Mouse (Mus musculus): ENCODE measurements around the gene Gdf15. TPM values are rescaled to one million over a fixed set of nuclear protein-coding genes. Genes with fewer than 3 reads are reported as not detected.

Gene Gdf15
- polyA plus RNA-seq, 1 experiment from 2014 or later, result 3.1 TPM

GRCm38 (mm10) chr8:70659604-70660272 lies 27.5 kb upstream of the Gdf15 start:
- H3K36me3 ChIP-seq (ENCODE audit: control insufficient read depth, insufficient read depth), result 0 out of 2 replicates have a peak, but pooled peaks cover 2% of the 10 kb centered on the region
- H3K4me2 ChIP-seq (ENCODE audit: low read depth, low read length), result peak overlapping the region; percentile 93
- no peaks in the 10 kb centered on the region for H3K9me3 ChIP-seq (replicated peaks; ENCODE audit: control insufficient read depth, low read length)
- no peaks in the 10 kb centered on the region for H3K27me3 ChIP-seq (ENCODE audit: control insufficient read depth, insufficient read depth, low read depth, low read length)
- peak overlapping the region; percentile 89 for H3K9ac ChIP-seq (ENCODE audit: low read depth, low read length)
- WGBS (ENCODE audit: insufficient replicate concordance), result under 1% methylated on average over 44 of the region's 44 CpGs
- H3K4me1 ChIP-seq (ENCODE audit: control insufficient read depth, low read depth, low read length), result peaks cover 33% of the 10 kb centered on the region
- peak; percentile 94 for ATAC-seq (ENCODE audit: low read depth)
- peak overlapping the region; percentile 84 for H3K4me3 ChIP-seq (ENCODE audit: low read depth, low read length)
- H3K27ac ChIP-seq (ENCODE audit: low read length), result peak overlapping the region; percentile 84

GRCm38 (mm10) chr8:70658897-70659603 lies 26.8 kb upstream of the Gdf15 start:
- no peaks in the 10 kb centered on the region for H3K27me3 ChIP-seq (ENCODE audit: control insufficient read depth, insufficient read depth, low read depth, low read length)
- peak overlapping the region; percentile 89 for H3K9ac ChIP-seq (ENCODE audit: low read depth, low read length)
- no peaks in the 10 kb centered on the region for H3K9me3 ChIP-seq (replicated peaks; ENCODE audit: control insufficient read depth, low read length)
- peaks cover 33% of the 10 kb centered on the region for H3K4me1 ChIP-seq (ENCODE audit: control insufficient read depth, low read depth, low read length)
- H3K4me3 ChIP-seq (ENCODE audit: low read depth, low read length), result peak overlapping the region; percentile 84
- whole genome bisulfite sequencing (ENCODE audit: insufficient replicate concordance), result 1% methylated on average over 31 of the region's 31 CpGs
- H3K36me3 ChIP-seq (ENCODE audit: control insufficient read depth, insufficient read depth), result 0 out of 2 replicates have a peak, but pooled peaks cover 2% of the 10 kb centered on the region
- peak overlapping the region; percentile 84 for H3K27ac ChIP-seq (ENCODE audit: low read length)
- peak; percentile 66 for ATAC-seq (ENCODE audit: low read depth)
- H3K4me2 ChIP-seq (ENCODE audit: low read depth, low read length), result peak overlapping the region; percentile 93

- no peak overlapping the region for H3K4me3 ChIP-seq (ENCODE audit: low read depth, low read length)
- no peaks in the 10 kb centered on the region for H3K27me3 ChIP-seq (ENCODE audit: control insufficient read depth, insufficient read depth, low read depth, low read length)
- ATAC-seq (ENCODE audit: low read depth), result no peak
- no peak overlapping the region for H3K9ac ChIP-seq (ENCODE audit: low read depth, low read length)
- H3K36me3 ChIP-seq (ENCODE audit: control insufficient read depth, insufficient read depth), result 0 out of 2 replicates have a peak, but pooled peaks cover 2% of the 10 kb centered on the region
- H3K27ac ChIP-seq (ENCODE audit: low read length), result no peak overlapping the region
- 74% methylated on average over 2 of the region's 2 CpGs for WGBS (ENCODE audit: insufficient replicate concordance)
- H3K4me2 ChIP-seq (ENCODE audit: low read depth, low read length), result peak overlapping the region; percentile 93; the same call in 1 of the 2 replicates
- no peaks in the 10 kb centered on the region for H3K9me3 ChIP-seq (replicated peaks; ENCODE audit: control insufficient read depth, low read length)
- H3K4me1 ChIP-seq (ENCODE audit: control insufficient read depth, low read depth, low read length), result peaks cover 36% of the 10 kb centered on the region
Measured at GRCm38 (mm10) chr8:70657739-70658138, 25.5 kb upstream of the Gdf15 start.

GRCm38 (mm10) chr8:70657214-70657613 lies 25.0 kb upstream of the Gdf15 start:
- no peaks in the 10 kb centered on the region for H3K9me3 ChIP-seq (replicated peaks; ENCODE audit: control insufficient read depth, low read length)
- H3K4me2 ChIP-seq (ENCODE audit: low read depth, low read length), result no peak overlapping the region
- no peak overlapping the region for H3K4me3 ChIP-seq (ENCODE audit: low read depth, low read length)
- peaks cover 36% of the 10 kb centered on the region for H3K4me1 ChIP-seq (ENCODE audit: control insufficient read depth, low read depth, low read length)
- 91% methylated on average over 3 of the region's 3 CpGs for WGBS (ENCODE audit: insufficient replicate concordance)
- H3K27me3 ChIP-seq (ENCODE audit: control insufficient read depth, insufficient read depth, low read depth, low read length), result no peaks in the 10 kb centered on the region
- ATAC-seq (ENCODE audit: low read depth), result no peak
- H3K36me3 ChIP-seq (ENCODE audit: control insufficient read depth, insufficient read depth), result 0 out of 2 replicates have a peak, but pooled peaks cover 2% of the 10 kb centered on the region
- no peak overlapping the region for H3K27ac ChIP-seq (ENCODE audit: low read length)
- no peak overlapping the region for H3K9ac ChIP-seq (ENCODE audit: low read depth, low read length)

- Histone ChIP-seq H3K36me3 (ENCODE audit: control insufficient read depth, insufficient read depth) (0 out of 2 replicates have a peak, but pooled peaks cover 2% of the 10 kb centered on the region), H3K4me3 (ENCODE audit: low read depth, low read length) (no peak overlapping the region), H3K9me3 (replicated peaks; ENCODE audit: control insufficient read depth, low read length) (no peaks in the 10 kb centered on the region), H3K27me3 (ENCODE audit: control insufficient read depth, insufficient read depth, low read depth, low read length) (no peaks in the 10 kb centered on the region), H3K4me2 (ENCODE audit: low read depth, low read length) (no peak overlapping the region), H3K27ac (ENCODE audit: low read length) (no peak overlapping the region), H3K4me1 (ENCODE audit: control insufficient read depth, low read depth, low read length) (peaks cover 36% of the 10 kb centered on the region), H3K9ac (ENCODE audit: low read depth, low read length) (no peak overlapping the region)
- ATAC-seq (ENCODE audit: low read depth), result no peak
- 73% methylated on average over 13 of the region's 13 CpGs for WGBS (ENCODE audit: insufficient replicate concordance)
Measured at GRCm38 (mm10) chr8:70656193-70656790, 24.0 kb upstream of the Gdf15 start.

GRCm38 (mm10) chr8:70655469-70655868 lies 23.2 kb upstream of the Gdf15 start:
- WGBS (ENCODE audit: insufficient replicate concordance), result 66% methylated on average over 2 of the region's 2 CpGs
- Histone ChIP-seq H3K4me1 (ENCODE audit: control insufficient read depth, low read depth, low read length) (peaks cover 29% of the 10 kb centered on the region), H3K9me3 (replicated peaks; ENCODE audit: control insufficient read depth, low read length) (no peaks in the 10 kb centered on the region), H3K4me3 (ENCODE audit: low read depth, low read length) (no peak overlapping the region), H3K27me3 (ENCODE audit: control insufficient read depth, insufficient read depth, low read depth, low read length) (no peaks in the 10 kb centered on the region), H3K4me2 (ENCODE audit: low read depth, low read length) (no peak overlapping the region), H3K27ac (ENCODE audit: low read length) (no peak overlapping the region), H3K36me3 (ENCODE audit: control insufficient read depth, insufficient read depth) (0 out of 2 replicates have a peak, but pooled peaks cover 2% of the 10 kb centered on the region), H3K9ac (ENCODE audit: low read depth, low read length) (no peak overlapping the region)
- no peak for ATAC-seq (ENCODE audit: low read depth)

GRCm38 (mm10) chr8:70654121-70654520 lies 21.9 kb upstream of the Gdf15 start:
- Histone ChIP-seq H3K9me3 (replicated peaks; ENCODE audit: control insufficient read depth, low read length) (no peaks in the 10 kb centered on the region), H3K36me3 (ENCODE audit: control insufficient read depth, insufficient read depth) (0 out of 2 replicates have a peak, but pooled peaks cover 2% of the 10 kb centered on the region), H3K4me3 (ENCODE audit: low read depth, low read length) (no peak overlapping the region), H3K9ac (ENCODE audit: low read depth, low read length) (no peak overlapping the region), H3K27ac (ENCODE audit: low read length) (no peak overlapping the region), H3K4me2 (ENCODE audit: low read depth, low read length) (no peak overlapping the region), H3K4me1 (ENCODE audit: control insufficient read depth, low read depth, low read length) (peaks cover 29% of the 10 kb centered on the region), H3K27me3 (ENCODE audit: control insufficient read depth, insufficient read depth, low read depth, low read length) (no peaks in the 10 kb centered on the region)
- WGBS (ENCODE audit: insufficient replicate concordance), result 44% methylated on average over 1 of the region's 1 CpGs
- ATAC-seq (ENCODE audit: low read depth), result no peak

- Histone ChIP-seq H3K9ac (ENCODE audit: low read depth, low read length) (no peak overlapping the region), H3K4me1 (ENCODE audit: control insufficient read depth, low read depth, low read length) (peaks cover 27% of the 10 kb centered on the region), H3K9me3 (replicated peaks; ENCODE audit: control insufficient read depth, low read length) (no peaks in the 10 kb centered on the region), H3K4me2 (ENCODE audit: low read depth, low read length) (no peak overlapping the region), H3K27ac (ENCODE audit: low read length) (no peak overlapping the region), H3K4me3 (ENCODE audit: low read depth, low read length) (no peak overlapping the region), H3K27me3 (ENCODE audit: control insufficient read depth, insufficient read depth, low read depth, low read length) (no peaks in the 10 kb centered on the region), H3K36me3 (ENCODE audit: control insufficient read depth, insufficient read depth) (0 out of 2 replicates have a peak, but pooled peaks cover 2% of the 10 kb centered on the region)
- ATAC-seq (ENCODE audit: low read depth), result no peak
- 25% methylated on average over 2 of the region's 2 CpGs for WGBS (ENCODE audit: insufficient replicate concordance)
Measured at GRCm38 (mm10) chr8:70653226-70653625, 21.0 kb upstream of the Gdf15 start.

Measured in liver, embryonic 16.5 days (tissue).